Mouse (Mus musculus): ENCODE results near the gene Dip2a. TPM values are rescaled to one million over a fixed set of nuclear protein-coding genes. Genes with fewer than 3 reads are reported as not detected.

The Dip2a gene
- polyA plus RNA-seq, 1 experiment = 13.2 TPM

DNA sequence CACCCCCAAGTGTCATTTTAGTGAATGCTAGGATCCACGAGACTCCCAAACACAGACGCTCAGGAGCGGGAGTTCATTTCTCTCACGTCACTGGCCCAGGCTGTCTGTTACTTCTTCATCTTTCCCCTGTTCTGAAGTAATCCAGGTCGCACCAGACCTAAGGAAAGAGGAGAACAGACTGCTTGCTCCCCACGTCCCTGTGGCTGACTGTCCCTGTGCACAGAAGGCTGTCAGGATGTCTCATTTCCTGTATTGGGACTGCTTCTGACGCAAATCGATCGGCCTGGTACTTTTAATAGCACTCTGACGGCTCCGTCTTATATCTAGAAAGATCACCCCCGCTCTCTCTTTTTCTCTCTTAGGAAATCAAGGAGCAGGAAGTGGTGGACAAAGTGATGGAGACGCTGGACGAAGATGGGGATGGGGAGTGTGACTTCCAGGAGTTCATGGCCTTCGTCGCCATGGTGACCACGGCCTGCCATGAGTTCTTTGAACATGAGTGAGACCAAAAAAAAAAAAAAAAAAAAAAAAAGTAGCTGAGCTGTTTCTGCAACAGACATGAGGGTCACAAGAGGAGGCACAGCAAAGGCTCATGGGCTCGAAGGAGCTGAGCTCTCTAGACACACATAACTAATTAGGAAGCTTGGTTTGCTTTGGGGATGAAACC is 85.4 kb downstream of the Dip2a start:
- no peak overlapping the region for H3K27ac ChIP-seq (ENCODE audit: insufficient read depth, low read depth, low read length)
- H3K4me3 ChIP-seq (ENCODE audit: insufficient read depth, low read depth, low read length) = no peak overlapping the region
- no peak for DNase-seq
- no peaks in the 10 kb centered on the region for H3K36me3 ChIP-seq (ENCODE audit: control insufficient read depth, insufficient read depth, low read length)
- H3K4me1 ChIP-seq (ENCODE audit: control insufficient read depth, insufficient read depth, low read length) = no peaks in the 10 kb centered on the region
- H3K27me3 ChIP-seq (replicated peaks; ENCODE audit: control insufficient read depth, insufficient read depth, low read length) = no peaks in the 10 kb centered on the region
- TF ChIP-seq CTCF (conservative IDR thresholded peaks at IDR 0.05; ENCODE audit: insufficient read depth, insufficient read length, low read depth, low read length) (no peak), POLR2A (IDR thresholded peaks at IDR 0.05; ENCODE audit: low read depth, low read length) (no peak)
- 73% methylated on average over 18 of the region's 18 CpGs for WGBS

DNA sequence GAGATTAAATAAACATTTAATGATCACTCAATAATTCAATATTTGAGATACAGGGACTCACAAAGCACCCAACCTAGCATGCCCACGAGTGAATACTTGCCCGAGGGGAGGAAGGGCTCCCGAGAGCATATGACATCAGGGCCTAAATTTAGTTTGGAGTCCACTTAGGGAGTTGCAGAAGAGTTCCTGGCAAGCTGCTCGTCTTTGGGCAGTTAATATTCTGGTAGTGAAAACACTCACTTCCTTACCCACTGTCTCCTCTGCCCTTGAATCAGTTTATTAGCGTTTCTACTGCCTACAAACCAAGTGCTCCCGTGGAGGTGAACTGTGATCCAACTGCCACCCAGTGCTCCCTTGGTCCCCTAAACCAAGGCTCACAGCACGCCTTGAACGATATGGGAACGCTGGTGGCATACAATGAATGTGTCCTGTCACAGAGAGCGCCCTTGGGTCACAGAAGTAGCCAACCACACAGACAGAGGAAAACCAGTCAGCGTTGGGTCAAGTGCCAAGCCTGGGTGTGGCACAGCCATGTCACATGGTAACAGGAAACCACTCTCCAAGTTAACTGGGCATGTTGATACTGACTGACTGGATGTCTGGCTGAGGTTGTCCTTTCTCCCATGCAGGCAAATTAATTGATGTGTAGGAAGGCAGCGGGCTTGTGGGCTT is 87.2 kb downstream of the Dip2a start:
- Histone ChIP-seq H3K27me3 (replicated peaks; ENCODE audit: control insufficient read depth, insufficient read depth, low read length) (no peaks in the 10 kb centered on the region), H3K4me1 (ENCODE audit: control insufficient read depth, insufficient read depth, low read length) (no peaks in the 10 kb centered on the region), H3K4me3 (ENCODE audit: insufficient read depth, low read depth, low read length) (no peak overlapping the region), H3K36me3 (ENCODE audit: control insufficient read depth, insufficient read depth, low read length) (no peaks in the 10 kb centered on the region), H3K27ac (ENCODE audit: insufficient read depth, low read depth, low read length) (peak overlapping the region; percentile 37; the same call in 1 of the 2 replicates)
- 48% methylated on average over 12 of the region's 12 CpGs for WGBS
- TF ChIP-seq CTCF (conservative IDR thresholded peaks at IDR 0.05; ENCODE audit: insufficient read depth, insufficient read length, low read depth, low read length) (no peak), POLR2A (IDR thresholded peaks at IDR 0.05; ENCODE audit: low read depth, low read length) (no peak)
- DNase-seq = peak; percentile 64

DNA sequence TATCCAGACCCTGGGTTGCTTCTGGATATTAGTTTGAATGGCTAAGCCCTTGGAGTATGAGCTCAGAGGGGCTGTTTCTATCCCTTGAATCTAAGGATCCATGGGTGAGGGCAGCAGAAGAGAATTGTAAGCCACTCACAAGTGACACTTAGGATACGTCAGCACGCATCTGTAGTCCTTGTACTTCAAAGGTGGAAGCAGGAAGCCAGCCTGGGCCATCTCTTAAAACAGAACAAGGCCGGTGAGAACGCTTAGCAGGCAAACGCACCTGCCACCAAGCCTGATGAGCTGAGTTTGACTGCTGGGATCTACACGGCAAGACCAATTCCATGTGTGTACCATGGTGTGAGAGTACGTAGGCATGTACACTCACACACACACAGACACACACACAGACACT is 87.9 kb downstream of the Dip2a start:
- Histone ChIP-seq H3K27ac (ENCODE audit: insufficient read depth, low read depth, low read length) (no peak overlapping the region), H3K36me3 (ENCODE audit: control insufficient read depth, insufficient read depth, low read length) (no peaks in the 10 kb centered on the region), H3K4me3 (ENCODE audit: insufficient read depth, low read depth, low read length) (no peak overlapping the region), H3K4me1 (ENCODE audit: control insufficient read depth, insufficient read depth, low read length) (no peaks in the 10 kb centered on the region), H3K27me3 (replicated peaks; ENCODE audit: control insufficient read depth, insufficient read depth, low read length) (no peaks in the 10 kb centered on the region)
- no peak for TF ChIP-seq CTCF (conservative IDR thresholded peaks at IDR 0.05; ENCODE audit: insufficient read depth, insufficient read length, low read depth, low read length)
- TF ChIP-seq POLR2A (IDR thresholded peaks at IDR 0.05; ENCODE audit: low read depth, low read length) = no peak
- no peak for DNase-seq
- 96% methylated on average over 7 of the region's 7 CpGs for WGBS

DNA sequence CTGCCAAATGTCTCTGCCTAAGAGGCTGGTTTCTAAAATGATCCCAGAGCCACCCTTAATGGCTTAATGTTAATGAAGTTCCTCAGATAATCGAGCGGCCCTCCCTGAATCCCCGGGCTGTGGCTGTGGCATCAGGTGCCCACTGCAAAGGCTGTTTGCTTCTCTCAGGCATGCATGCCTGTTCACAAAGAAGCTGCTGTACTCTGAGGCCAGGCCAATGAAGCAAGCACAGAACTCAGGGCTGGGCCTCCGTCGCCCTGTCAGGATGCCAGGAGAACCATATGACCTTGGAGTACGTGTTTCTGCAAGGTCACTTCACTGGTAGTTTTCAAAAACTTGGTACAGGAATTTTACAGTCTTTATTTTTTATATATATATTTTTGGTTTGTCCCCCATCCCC is 89.5 kb downstream of the Dip2a start:
- H3K27ac ChIP-seq (ENCODE audit: insufficient read depth, low read depth, low read length) = no peak overlapping the region
- TF ChIP-seq CTCF (conservative IDR thresholded peaks at IDR 0.05; ENCODE audit: insufficient read depth, insufficient read length, low read depth, low read length) = no peak
- no peak for TF ChIP-seq POLR2A (IDR thresholded peaks at IDR 0.05; ENCODE audit: low read depth, low read length)
- DNase-seq = peak; percentile 32
- no peaks in the 10 kb centered on the region for H3K27me3 ChIP-seq (replicated peaks; ENCODE audit: control insufficient read depth, insufficient read depth, low read length)
- H3K4me3 ChIP-seq (ENCODE audit: insufficient read depth, low read depth, low read length) = no peak overlapping the region
- no peaks in the 10 kb centered on the region for H3K36me3 ChIP-seq (ENCODE audit: control insufficient read depth, insufficient read depth, low read length)
- H3K4me1 ChIP-seq (ENCODE audit: control insufficient read depth, insufficient read depth, low read length) = no peaks in the 10 kb centered on the region
- WGBS = 48% methylated on average over 6 of the region's 6 CpGs

DNA sequence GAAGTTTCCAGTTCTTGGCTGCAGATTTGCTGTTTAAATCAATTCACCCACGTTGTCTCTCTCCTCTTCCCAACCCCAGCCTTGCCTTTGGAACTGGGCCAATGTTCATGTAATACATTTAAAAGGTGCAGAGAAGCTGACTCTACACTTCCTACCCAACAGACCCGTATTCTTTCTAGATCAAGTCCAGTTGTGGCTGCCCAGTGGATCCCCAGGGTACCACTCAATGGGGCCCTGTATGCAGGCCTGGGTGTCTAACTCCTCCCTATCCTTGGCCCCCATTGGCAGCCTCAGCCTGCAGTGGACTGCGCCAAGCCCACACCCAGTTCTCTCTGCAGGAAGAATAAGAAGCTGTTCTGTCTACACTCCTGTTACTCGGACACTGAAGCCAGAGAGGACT is 91.6 kb downstream of the Dip2a start, which contains the start of gene S100b:
Gene S100b, plus strand, starts transcription at position 318 of the 400 bp plus-strand sequence.
- DNase-seq = peak; percentile 46
- TF ChIP-seq CTCF (conservative IDR thresholded peaks at IDR 0.05; ENCODE audit: insufficient read depth, insufficient read length, low read depth, low read length) (no peak), POLR2A (IDR thresholded peaks at IDR 0.05; ENCODE audit: low read depth, low read length) (no peak)
- Histone ChIP-seq H3K27me3 (replicated peaks; ENCODE audit: control insufficient read depth, insufficient read depth, low read length) (no peaks in the 10 kb centered on the region), H3K4me1 (ENCODE audit: control insufficient read depth, insufficient read depth, low read length) (no peaks in the 10 kb centered on the region), H3K27ac (ENCODE audit: insufficient read depth, low read depth, low read length) (no peak within 1 kb of the TSS), H3K4me3 (ENCODE audit: insufficient read depth, low read depth, low read length) (no peak within 1 kb of the TSS), H3K36me3 (ENCODE audit: control insufficient read depth, insufficient read depth, low read length) (no peaks in the 10 kb centered on the region)
- WGBS = 33% methylated on average over 4 of the region's 4 CpGs

DNA sequence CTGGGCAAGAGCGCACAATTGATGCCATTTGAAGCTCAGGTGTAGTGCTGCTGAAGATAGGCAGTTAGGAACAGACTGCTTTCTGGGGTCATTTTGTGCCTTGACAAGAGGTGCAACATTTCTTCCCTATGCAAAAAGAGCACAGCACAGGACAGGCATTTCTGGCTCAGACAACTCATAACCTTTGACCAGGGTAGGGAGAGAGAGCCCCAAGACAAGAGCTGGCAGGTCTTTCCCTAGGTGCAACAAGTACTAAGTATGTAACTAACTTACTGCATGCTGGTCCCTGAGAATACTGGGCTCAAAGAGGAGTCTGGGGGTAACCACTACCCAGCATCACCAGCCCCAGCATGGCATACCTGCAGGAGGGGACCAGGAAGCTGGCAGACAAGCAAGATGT is 92.0 kb downstream of the Dip2a start:
- Histone ChIP-seq H3K4me3 (ENCODE audit: insufficient read depth, low read depth, low read length) (no peak overlapping the region), H3K36me3 (ENCODE audit: control insufficient read depth, insufficient read depth, low read length) (no peaks in the 10 kb centered on the region), H3K4me1 (ENCODE audit: control insufficient read depth, insufficient read depth, low read length) (no peaks in the 10 kb centered on the region), H3K27me3 (replicated peaks; ENCODE audit: control insufficient read depth, insufficient read depth, low read length) (no peaks in the 10 kb centered on the region), H3K27ac (ENCODE audit: insufficient read depth, low read depth, low read length) (no peak overlapping the region)
- DNase-seq = peak; percentile 62
- TF ChIP-seq POLR2A (IDR thresholded peaks at IDR 0.05; ENCODE audit: low read depth, low read length) = no peak
- no peak for TF ChIP-seq CTCF (conservative IDR thresholded peaks at IDR 0.05; ENCODE audit: insufficient read depth, insufficient read length, low read depth, low read length)
- 95% methylated on average over 1 of the region's 1 CpGs for WGBS

DNA sequence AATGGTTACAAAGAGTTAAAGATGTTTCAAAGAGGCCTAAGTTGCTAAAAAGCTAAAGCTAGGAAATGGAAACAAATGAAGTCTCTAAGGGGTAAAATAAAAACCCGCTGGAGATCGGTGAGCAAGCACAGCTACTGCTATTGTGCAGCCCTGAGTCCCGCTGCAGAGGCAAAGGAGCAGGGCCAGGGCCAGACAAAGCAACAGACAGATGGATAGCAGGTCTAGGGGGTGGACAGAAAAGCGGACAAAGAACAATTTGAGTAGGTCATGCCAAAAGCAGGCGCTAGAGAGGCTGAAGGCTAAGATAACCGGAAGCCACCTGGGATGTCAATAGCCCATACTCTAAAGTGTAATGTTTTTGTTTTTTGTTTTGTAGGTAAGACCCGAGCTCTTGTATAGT is 94.2 kb downstream of the Dip2a start:
- WGBS = 87% methylated on average over 7 of the region's 7 CpGs
- no peaks in the 10 kb centered on the region for H3K27me3 ChIP-seq (replicated peaks; ENCODE audit: control insufficient read depth, insufficient read depth, low read length)
- TF ChIP-seq POLR2A (IDR thresholded peaks at IDR 0.05; ENCODE audit: low read depth, low read length) (no peak), CTCF (conservative IDR thresholded peaks at IDR 0.05; ENCODE audit: insufficient read depth, insufficient read length, low read depth, low read length) (no peak)
- no peak overlapping the region for H3K27ac ChIP-seq (ENCODE audit: insufficient read depth, low read depth, low read length)
- no peak overlapping the region for H3K4me3 ChIP-seq (ENCODE audit: insufficient read depth, low read depth, low read length)
- H3K4me1 ChIP-seq (ENCODE audit: control insufficient read depth, insufficient read depth, low read length) = no peaks in the 10 kb centered on the region
- no peaks in the 10 kb centered on the region for H3K36me3 ChIP-seq (ENCODE audit: control insufficient read depth, insufficient read depth, low read length)
- no peak for DNase-seq

Data from kidney, adult 2 months (tissue).